Mouse (Mus musculus): ENCODE data around the gene Fbxw9.

Fbxw9 gene

DNA sequence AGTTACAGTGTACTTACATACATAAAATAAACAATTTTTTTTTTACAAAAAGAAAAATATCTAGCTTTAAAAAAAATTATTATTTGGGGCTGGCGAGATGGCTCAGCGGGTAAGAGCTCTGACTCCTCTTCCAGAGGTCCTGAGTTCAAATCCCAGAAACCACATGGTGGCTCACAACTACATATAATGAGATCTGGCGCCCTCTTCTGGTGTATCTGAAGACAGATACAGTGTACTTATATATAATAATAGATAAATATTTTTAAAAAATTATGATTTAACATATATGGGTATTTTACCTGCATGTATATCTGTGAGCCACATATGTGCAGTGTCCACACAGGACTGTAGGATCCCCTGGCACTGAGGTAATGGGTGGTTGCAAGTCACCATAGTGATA lies 26.4 kb downstream of the Fbxw9 start:
- DNase-seq = no peak

DNA sequence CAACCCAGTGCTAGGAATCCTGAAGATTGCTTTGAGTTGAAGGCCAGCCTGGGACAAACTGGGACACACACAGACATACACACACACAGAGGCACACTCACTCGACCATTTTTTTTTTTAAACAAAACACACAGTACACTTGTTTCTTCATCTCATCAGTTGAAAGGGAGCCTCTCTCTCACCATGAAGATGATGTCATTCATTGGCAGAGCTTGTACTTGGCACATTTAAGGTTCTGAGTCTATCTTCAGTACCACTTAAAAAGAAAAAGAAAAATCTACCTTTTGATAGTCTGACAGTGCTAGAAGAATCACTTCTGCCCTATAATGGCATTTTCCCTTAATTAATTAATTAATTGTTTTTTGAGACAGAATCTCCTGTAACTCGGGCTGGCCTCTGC lies 28.9 kb downstream of the Fbxw9 start:
- no peak for DNase-seq

GRCm38 (mm10) chr8:85090856-85091255 lies 31.0 kb downstream of the Fbxw9 start:
- no peak for DNase-seq

- DNase-seq = no peak
These were observed 31.8 kb downstream of the Fbxw9 start for GRCm38 (mm10) chr8:85091526-85092090.

DNA sequence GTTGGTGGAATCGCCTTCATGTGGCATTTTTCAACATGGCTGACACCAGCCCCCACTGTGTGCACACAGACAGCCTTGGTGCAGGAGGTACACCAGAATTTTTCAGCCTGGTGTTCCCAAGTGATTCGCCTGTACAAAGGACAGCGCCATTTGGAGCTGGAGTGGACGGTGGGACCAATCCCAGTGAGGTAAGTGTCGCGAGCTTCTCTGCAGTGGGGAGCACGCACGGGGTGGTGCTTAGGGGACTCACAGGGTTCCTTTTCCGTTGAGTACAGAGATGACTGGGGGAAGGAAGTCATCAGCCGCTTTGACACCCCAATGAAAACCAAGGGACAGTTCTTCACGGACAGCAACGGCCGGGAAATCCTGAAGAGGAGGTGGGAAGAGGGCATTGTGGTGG lies 35.2 kb downstream of the Fbxw9 start:
- no peak for DNase-seq

DNA sequence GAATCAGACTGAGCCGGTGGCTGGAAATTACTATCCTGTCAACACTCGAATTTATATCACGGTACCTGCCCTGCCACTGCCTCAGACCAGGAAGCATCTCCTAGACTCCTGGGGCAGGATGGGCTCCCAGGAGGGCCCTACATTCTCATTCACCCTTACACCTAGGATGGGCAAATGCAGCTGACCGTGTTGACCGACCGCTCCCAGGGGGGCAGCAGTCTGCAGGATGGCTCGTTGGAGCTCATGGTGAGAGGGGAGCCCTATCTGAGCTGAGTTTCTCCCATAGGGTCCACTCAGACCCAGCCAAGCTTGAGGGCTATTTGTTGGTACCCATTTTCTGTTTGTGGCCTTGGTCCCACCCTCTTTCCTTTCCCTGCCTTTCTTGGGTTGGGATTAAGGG lies 35.7 kb downstream of the Fbxw9 start:
- no peak for DNase-seq

DNA sequence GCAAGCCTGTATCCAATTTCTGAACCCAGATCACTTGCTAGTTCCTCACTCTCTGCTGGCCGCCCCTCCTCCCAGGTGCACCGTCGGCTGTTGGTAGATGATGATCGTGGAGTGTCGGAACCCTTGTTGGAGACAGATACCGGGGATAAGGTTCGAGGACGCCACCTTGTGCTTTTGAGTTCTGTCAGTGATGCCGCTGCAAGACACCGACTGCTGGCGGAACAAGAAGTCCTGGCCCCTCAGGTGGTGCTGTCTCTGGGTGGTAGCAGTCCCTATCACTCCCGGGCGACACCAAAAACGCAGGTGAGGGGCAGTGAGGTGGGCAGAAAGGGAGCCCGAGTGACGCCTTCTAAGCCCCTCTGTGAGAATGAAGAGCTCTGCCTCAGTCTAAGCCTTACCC lies 36.3 kb downstream of the Fbxw9 start:
- DNase-seq = no peak

- DNase-seq = no peak
These were observed 37.0 kb downstream of the Fbxw9 start for GRCm38 (mm10) chr8:85096850-85097249.

DNA sequence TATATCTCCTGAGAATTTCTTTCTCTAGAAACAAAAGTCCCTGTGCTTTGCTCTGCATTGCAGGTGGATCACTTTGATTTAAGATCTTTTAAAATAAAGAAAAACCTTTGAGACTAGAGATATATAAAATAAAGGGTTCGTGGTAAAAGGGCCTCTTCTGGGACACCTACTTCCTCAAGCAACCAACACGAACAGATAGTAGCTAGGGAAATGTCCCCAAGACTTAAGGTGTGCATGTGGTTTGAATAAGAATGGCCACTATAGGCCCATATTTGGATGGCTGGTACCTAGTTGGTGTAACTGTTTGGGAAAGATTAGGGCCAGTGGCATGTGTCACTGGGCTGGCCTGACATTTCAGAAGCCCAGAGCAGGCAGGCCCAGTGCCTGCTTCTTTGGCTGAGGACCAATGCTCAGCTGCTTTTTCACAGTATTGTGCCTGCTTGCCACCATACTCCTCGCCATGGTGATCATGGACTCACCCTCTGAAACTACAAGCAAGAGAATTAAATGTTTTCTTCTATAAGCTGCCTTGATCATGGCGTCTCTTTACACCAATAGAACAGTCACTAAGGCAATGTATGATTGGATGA lies 40.3 kb downstream of the Fbxw9 start:
- DNase-seq = no peak

GRCm38 (mm10) chr8:85113241-85113640 lies 53.4 kb downstream of the Fbxw9 start:
- no peak for DNase-seq

GRCm38 (mm10) chr8:85115501-85115900 lies 55.6 kb downstream of the Fbxw9 start:
- no peak for DNase-seq
